Mouse (Mus musculus) G1E (cell line): ENCODE data around the gene Serbp1.

Source experiments
- CTCF ChIP-seq: IDR thresholded peaks from 2 replicates; pipeline ENCODE4 v1.5.1; 2012; ENCODE audit warnings: low read depth, low read length, inconsistent platforms, mixed read lengths
- GATA1 ChIP-seq: IDR thresholded peaks from 2 replicates; pipeline ENCODE4 v1.6.1; 2012; ENCODE audit warnings: borderline replicate concordance, low read length, inconsistent platforms, mixed read lengths
- GATA2 ChIP-seq: IDR thresholded peaks from 2 replicates; pipeline ENCODE4 v1.6.1; 2012; ENCODE audit warnings: low read depth, low read length, inconsistent platforms, borderline replicate concordance

DNA sequence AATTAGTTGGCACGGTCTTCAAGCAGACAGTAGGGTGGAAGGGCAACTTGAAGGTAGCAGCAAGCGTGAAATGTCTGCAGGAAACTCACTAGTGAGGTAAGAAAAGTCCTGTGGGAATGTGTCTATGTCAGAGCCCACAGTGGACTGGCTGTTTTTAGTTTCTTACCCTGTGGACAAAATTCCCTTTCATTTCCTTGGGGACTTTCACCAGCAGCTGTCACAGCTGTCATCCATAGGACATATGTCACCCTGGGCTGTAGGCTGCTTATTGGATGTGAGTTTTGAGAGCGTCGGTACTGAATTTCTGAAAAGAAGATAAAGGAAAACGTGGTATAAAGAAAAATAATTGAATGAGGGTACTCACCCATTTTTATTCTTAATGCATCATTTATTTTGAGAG, 60.8 kb downstream of the Serbp1 start:
- TF ChIP-seq CTCF, result no peak
- TF ChIP-seq GATA1, result no peak
- no peak for TF ChIP-seq GATA2
